Mouse (Mus musculus): Measurements from ENCODE around the gene Inpp1. TPM values are rescaled to one million over a fixed set of nuclear protein-coding genes. Genes with fewer than 3 reads are reported as not detected.

The Inpp1 gene
- 29.5 TPM for polyA plus RNA-seq (2014; fragmentation: Illumina TruSeq; extraction: RNeasy Lipid Tissue Mini Kit (QIAGEN cat#74804); ENCODE audit: low read depth, low replicate concordance)

GRCm38 (mm10) chr1:52816910-52817812, at the start of gene Inpp1:
Inpp1 (minus strand) TSS chr1:52817688.

GRCm38 (mm10) chr1:52844782-52845665, 27.5 kb upstream of the Inpp1 start, which contains the start of gene Hibch:
Hibch (plus strand) TSS chr1:52844929.

Other genes with a start within 250 kb of the Inpp1 start
- 8.0 TPM for gene Nemp2, start 187.0 kb downstream of the Inpp1 start, polyA plus RNA-seq (2014; fragmentation: Illumina TruSeq; extraction: RNeasy Lipid Tissue Mini Kit (QIAGEN cat#74804); ENCODE audit: low read depth, low replicate concordance)
- gene Mfsd6, start 90.2 kb downstream of the Inpp1 start, polyA plus RNA-seq (2014; fragmentation: Illumina TruSeq; extraction: RNeasy Lipid Tissue Mini Kit (QIAGEN cat#74804); ENCODE audit: low read depth, low replicate concordance), result 171 TPM
- gene Hibch, start 27.2 kb upstream of the Inpp1 start, polyA plus RNA-seq (2014; fragmentation: Illumina TruSeq; extraction: RNeasy Lipid Tissue Mini Kit (QIAGEN cat#74804); ENCODE audit: low read depth, low replicate concordance), result 98.0 TPM
- 50.2 TPM for gene 1700019D03Rik, start 202.5 kb upstream of the Inpp1 start, polyA plus RNA-seq (2014; fragmentation: Illumina TruSeq; extraction: RNeasy Lipid Tissue Mini Kit (QIAGEN cat#74804); ENCODE audit: low read depth, low replicate concordance)
- gene Mstn, start 244.0 kb upstream of the Inpp1 start, polyA plus RNA-seq (2014; fragmentation: Illumina TruSeq; extraction: RNeasy Lipid Tissue Mini Kit (QIAGEN cat#74804); ENCODE audit: low read depth, low replicate concordance), result 0.28 TPM

All from sigmoid colon, adult 10 weeks (tissue).